Mouse (Mus musculus): ENCODE measurements at regions not wholly inside any gene's neighbourhood (a gene's known extent, or its start where the extent isn't known, plus 50 kb on each side); places are given as distances from the start of the nearest gene placed in this dataset.
"Not testable (repeated sequence)": the region's sequence is repeated elsewhere in the genome, so short reads cannot be mapped to it uniquely, and the experiment has no call there.

DNA sequence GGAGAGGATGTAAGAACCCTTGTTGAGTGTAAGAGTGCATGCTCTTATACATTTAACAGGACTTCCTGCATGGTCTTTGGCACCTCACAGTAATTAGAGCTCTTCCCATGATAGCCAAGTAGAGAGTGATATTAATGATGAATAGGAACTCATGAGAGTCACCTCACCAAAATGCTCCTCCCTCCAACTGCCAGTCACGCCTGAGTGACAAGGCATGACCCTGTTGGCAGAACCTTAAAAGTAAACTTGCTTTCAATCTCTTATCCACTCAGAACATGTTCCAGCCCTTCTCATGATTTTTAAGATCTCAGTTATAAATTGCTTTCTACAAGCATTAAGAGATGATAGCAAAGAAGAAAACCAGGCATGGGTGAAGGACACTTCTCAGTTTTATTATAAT, 291.8 kb downstream of the Tox3 start:
- ChIA-PET CTCF (no interaction called here), POLR2A (no interaction called here)
- ATAC-seq (no peak), DNase-seq (ENCODE audit: low read depth, low spot score) (no peak)
- TF ChIP-seq CTCF (IDR thresholded peaks at IDR 0.05) = no peak
- H3K27me3 ChIP-seq = peaks cover 4% of the 10 kb centered on the region
- in situ Hi-C loops (cut with MboI; ENCODE audit: low pct_unique_long_range_greater_than_20kb) = no loop called here

DNA sequence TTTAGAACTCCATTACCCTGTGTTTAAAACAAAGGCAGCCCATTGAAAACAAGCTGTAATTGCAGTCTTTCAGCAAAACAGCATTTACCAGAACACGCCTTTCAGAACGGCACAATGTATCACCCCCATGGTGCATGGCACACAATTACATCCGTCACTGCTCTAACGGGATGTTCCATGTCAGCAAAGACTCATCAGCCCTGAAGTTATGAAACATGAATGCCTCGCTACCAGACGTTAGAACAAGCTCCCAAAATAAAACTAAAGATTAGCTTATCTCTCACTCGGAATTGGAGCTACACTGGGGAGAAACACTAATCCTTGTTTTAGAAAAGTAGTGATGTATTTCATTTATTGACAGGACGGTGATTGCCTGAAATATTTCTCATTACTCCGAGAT, 301.4 kb downstream of the Tox3 start:
- in situ Hi-C loops (cut with MboI; ENCODE audit: low pct_unique_long_range_greater_than_20kb) = no loop called here
- POLR2A ChIA-PET = no interaction called here
- CTCF ChIA-PET = no interaction called here
- TF ChIP-seq CTCF (IDR thresholded peaks at IDR 0.05) = no peak
- no peak for DNase-seq (ENCODE audit: low read depth, low spot score)
- H3K27me3 ChIP-seq = no peaks in the 10 kb centered on the region
- no peak for ATAC-seq

DNA sequence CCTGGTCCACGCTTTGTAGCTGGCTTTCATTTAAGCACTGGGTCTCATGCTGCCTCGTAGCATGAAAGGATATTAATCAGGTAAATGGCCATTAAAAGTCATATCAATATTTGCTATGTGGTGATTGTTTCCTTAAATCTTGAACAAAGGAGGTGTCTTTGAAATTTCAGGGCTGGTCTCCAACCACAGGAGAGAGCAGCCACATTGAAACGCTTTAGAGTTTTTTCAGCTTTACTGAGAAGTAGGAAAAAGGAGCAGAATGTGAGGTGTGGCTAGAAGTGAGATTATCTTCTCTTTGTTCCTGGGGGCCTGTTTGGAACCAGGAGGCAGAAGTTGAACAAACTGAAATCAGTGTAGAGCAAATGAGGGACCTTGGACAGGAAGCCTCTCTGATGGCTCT, 311.7 kb downstream of the Tox3 start:
- peaks cover 2% of the 10 kb centered on the region for H3K27me3 ChIP-seq
- POLR2A ChIA-PET = no interaction called here
- in situ Hi-C loops (cut with MboI; ENCODE audit: low pct_unique_long_range_greater_than_20kb) = no loop called here
- no peak for TF ChIP-seq CTCF (IDR thresholded peaks at IDR 0.05)
- DNase-seq (ENCODE audit: low read depth, low spot score) (no peak), ATAC-seq (no peak)
- CTCF ChIA-PET = no interaction called here

DNA sequence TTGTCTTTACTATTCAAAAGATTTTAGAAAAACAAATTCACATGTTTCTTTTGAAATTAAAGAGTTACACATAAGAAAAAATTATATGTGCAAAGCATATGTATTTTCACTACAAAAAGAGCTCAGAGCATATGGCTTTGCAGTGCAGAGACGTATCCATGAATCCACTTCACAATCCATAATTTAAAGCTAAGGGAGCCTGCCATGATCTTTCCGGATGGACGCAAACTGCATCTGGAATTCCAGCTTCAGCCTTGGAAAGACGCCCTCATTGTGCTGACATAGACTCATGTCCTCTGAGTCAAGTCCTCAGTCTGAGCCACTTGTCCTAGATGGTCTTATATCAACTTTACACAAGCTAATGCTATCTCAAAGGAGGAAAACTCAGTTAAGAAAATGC, 315.6 kb downstream of the Tox3 start:
- ATAC-seq = no peak
- no peak for TF ChIP-seq CTCF (IDR thresholded peaks at IDR 0.05)
- ChIA-PET CTCF (interaction anchor here (1.3 kb wide), 1 partner anchor 27 kb away, joined by 3 read pairs; no protein-coding TSS in a partner anchor), POLR2A (no interaction called here)
- no peaks in the 10 kb centered on the region for H3K27me3 ChIP-seq
- in situ Hi-C loops (cut with MboI; ENCODE audit: low pct_unique_long_range_greater_than_20kb) = no loop called here
- no peak for DNase-seq (ENCODE audit: low read depth, low spot score)

DNA sequence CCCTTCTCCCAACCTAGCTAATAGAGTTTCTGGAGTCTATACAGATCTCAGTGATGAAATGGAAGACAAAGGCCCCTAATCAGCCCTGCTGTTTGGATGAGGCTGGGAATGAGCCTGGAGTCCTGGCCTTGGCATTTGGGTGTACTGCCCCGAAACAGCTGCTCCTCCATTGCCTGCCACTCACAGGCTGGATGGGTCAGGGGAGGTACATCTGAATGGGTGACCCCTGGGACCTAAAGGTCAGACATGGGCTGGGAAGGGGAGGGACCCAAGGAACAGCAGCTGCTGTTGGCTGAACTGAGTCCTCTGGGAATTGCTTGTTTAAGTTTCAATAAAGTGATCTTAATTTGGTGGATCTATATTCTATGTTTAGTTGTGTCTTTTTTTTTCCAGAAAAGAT, 316.9 kb downstream of the Tox3 start:
- ATAC-seq = no peak
- DNase-seq (ENCODE audit: low read depth, low spot score) = no peak
- ChIA-PET CTCF (no interaction called here), POLR2A (no interaction called here)
- in situ Hi-C loops (cut with MboI; ENCODE audit: low pct_unique_long_range_greater_than_20kb) = no loop called here
- no peak for TF ChIP-seq CTCF (IDR thresholded peaks at IDR 0.05)
- H3K27me3 ChIP-seq = no peaks in the 10 kb centered on the region

DNA sequence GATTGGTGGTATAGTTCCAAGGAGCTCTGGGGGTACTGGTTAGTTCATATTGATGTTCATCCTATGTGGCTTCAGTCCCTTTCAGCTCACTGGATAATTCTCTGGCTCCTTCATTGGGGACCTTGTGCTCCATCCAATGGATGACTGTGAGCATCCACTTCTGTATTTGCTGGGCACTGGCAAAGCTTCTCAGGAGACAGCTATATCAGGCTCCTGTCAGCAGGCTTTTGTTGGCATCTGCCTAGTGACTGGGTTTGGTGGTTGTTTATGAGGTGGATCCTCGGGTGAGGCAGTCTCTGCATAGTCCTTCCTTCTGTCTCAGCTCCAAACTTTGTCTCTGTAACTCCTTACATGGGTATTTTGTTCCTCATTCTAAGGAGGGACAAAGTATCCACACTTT, 330.2 kb downstream of the Tox3 start:
- CTCF ChIA-PET; DNase-seq (ENCODE audit: low read depth, low spot score): not testable (repeated sequence)
- in situ Hi-C loops (cut with MboI; ENCODE audit: low pct_unique_long_range_greater_than_20kb) = loop anchor here (25.0 kb wide), 1 partner anchor 994 kb away; no protein-coding TSS in a partner anchor

DNA sequence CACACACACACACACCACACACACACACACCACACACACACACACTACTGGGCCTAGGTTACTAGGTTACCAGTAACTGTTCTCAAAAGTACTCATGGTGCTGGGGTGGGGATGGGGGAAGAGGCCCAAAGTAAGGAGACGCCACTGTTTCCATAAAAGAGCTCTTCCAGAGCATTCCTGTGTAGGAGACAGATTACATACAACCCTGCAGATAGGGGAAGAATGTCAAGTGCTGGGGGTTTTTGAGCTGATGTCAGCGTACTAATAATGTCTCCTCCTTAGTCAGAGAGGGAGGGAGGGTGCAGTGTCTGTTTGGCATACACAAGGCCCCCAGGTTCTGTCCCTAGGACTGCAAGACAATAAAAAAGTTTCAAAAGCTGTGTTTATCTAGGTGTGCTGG, 334.4 kb downstream of the Tox3 start:
- ATAC-seq (no peak), DNase-seq (ENCODE audit: low read depth, low spot score) (no peak)
- in situ Hi-C loops (cut with MboI; ENCODE audit: low pct_unique_long_range_greater_than_20kb) = loop anchor here (25.0 kb wide), 1 partner anchor 999 kb away; no protein-coding TSS in a partner anchor
- ChIA-PET POLR2A (no interaction called here), CTCF (interaction anchor here (1.4 kb wide), 1 partner anchor 11 kb away, joined by 4 read pairs; no protein-coding TSS in a partner anchor)
- no peak for TF ChIP-seq CTCF (IDR thresholded peaks at IDR 0.05)
- no peaks in the 10 kb centered on the region for H3K27me3 ChIP-seq

More for the DNA sequence above, 330.2 kb downstream of the Tox3 start:
- POLR2A ChIA-PET, ATAC-seq, H3K27me3 ChIP-seq: not testable (repeated sequence)

DNA sequence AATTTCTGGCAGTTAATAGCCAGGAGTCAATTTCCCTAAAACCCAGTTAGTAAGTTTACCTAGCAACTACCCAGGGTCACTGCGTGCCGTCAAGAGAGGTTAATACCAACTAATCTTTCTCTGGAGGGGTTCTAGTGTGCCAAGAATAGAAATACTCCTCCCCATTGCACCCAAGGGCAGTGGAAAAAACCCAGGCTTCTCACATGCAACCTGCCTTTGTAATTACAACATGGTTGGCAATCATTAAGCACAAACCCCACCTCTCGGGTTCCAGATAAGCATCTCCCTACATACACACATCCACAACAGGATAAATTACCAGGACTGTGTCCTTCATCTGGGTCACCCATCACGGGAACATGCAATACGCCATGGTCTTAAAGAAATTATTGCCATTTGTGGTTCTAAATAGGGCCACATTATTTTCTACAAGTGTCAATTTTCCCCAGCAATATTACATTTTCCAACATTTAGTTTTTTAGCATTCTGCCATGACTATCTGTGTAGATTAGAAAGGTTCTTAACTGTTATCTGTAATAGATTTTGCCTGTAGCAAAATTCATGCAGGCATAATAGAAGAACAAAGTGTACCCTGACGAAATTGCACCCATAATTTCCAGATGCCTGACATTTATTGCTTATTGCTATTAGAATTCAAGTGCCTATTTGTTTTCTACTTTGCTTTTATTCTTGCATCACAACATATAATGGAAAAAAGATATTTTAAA, 336.3 kb downstream of the Tox3 start:
- ATAC-seq (no peak), DNase-seq (ENCODE audit: low read depth, low spot score) (no peak)
- H3K27me3 ChIP-seq = no peaks in the 10 kb centered on the region
- no peak for TF ChIP-seq CTCF (IDR thresholded peaks at IDR 0.05)
- ChIA-PET POLR2A (no interaction called here), CTCF (interaction anchor here (1.5 kb wide), 1 partner anchor 9 kb away, joined by 4 read pairs; no protein-coding TSS in a partner anchor)
- in situ Hi-C loops (cut with MboI; ENCODE audit: low pct_unique_long_range_greater_than_20kb) = loop anchor here (25.0 kb wide), 1 partner anchor 1000 kb away; no protein-coding TSS in a partner anchor

DNA sequence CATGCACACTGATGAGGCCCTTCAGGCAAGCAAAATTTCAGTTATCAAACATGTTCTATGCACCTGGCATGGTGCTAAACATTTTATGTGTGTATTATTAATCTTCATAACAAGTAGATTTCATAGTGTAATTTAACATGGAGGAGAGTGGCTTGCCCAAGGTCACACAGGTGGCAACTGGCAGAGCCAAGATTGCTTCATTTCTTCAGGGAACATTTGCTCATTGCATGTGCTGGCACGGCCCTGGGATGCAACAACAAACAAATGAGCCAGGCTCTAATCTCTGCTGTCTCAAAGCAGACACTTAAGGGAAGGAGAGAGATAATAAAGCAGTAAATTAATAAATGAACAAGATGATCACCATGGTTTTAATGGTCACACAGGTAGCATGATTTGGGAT, 338.7 kb downstream of the Tox3 start:
- H3K27me3 ChIP-seq = no peaks in the 10 kb centered on the region
- ATAC-seq (no peak), DNase-seq (ENCODE audit: low read depth, low spot score) (no peak)
- ChIA-PET CTCF (no interaction called here), POLR2A (no interaction called here)
- TF ChIP-seq CTCF (IDR thresholded peaks at IDR 0.05) = no peak
- in situ Hi-C loops (cut with MboI; ENCODE audit: low pct_unique_long_range_greater_than_20kb) = loop anchor here (25.0 kb wide), 1 partner anchor 1003 kb away; no protein-coding TSS in a partner anchor

DNA sequence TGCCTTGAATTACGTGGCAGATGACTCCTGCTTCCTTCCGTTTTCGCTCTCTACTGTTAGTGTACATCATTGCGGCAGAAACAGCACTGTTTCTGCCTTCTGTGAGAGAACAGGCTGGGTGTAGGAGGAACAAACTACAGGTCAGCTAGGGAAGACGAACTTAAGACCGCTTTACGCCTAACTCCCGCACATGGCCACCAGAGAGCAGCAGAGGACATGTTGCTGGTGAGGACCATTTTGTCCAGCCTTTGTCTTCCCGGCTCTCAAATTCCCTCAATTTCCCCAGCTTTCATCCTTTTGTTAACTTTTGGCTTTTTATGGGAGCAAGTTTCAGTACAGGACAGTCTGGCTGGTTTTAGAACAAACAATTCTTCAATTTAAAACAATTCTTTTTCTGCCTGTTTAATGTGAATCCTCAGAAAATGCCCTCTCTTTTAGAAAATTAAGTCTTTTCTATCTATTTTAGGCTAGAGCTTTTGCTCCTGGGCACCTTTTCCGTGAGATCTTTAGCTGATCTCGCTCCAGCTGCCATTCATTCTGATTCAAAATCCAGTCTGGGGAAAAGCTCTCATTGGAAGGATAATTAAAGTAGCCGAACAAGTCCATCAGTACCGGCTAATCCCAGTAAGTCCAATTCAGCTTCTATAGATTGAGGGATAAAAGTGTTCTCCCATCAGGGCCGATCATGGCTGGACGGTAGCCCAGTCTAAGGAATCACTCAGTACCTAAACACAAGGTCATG, 347.1 kb downstream of the Tox3 start:
- peak; percentile 96 for TF ChIP-seq CTCF (IDR thresholded peaks at IDR 0.05)
- peak; percentile 83 for ATAC-seq
- in situ Hi-C loops (cut with MboI; ENCODE audit: low pct_unique_long_range_greater_than_20kb) = loop anchor here (5.0 to 25.0 kb wide), 3 partner anchors 651 to 1011 kb away; no protein-coding TSS in a partner anchor
- ChIA-PET POLR2A (no interaction called here), CTCF (interaction anchor here (0.7 to 3.2 kb wide), 8 partner anchors 9 to 793 kb away, joined by 3 to 25 read pairs (median 4); no protein-coding TSS in a partner anchor)
- DNase-seq (ENCODE audit: low read depth, low spot score) = no peak
- peaks cover 16% of the 10 kb centered on the region for H3K27me3 ChIP-seq

DNA sequence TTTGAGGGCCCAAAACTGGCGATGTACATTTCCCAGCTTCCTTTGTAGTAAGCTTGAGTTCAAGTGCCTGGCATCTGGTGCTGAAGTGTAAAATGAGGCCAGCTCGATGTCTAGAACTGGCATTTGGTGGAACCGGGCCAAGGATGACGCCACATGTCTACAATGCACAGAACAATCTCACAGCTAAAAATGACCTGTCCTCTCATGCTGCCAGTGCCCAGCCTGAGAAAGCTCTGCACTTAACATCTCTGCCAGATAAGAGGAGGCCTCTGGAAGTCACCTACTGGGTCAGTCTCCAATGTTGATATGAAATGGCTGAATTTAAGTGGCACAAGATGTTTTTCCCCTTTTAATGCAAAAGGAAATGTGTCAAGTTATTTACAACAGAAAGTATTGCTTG, 354.4 kb downstream of the Tox3 start:
- no peak for ATAC-seq
- POLR2A ChIA-PET = no interaction called here
- CTCF ChIA-PET = interaction anchor here (1.0 kb wide), 1 partner anchor 800 kb away, joined by 3 read pairs; no protein-coding TSS in a partner anchor
- DNase-seq (ENCODE audit: low read depth, low spot score) = no peak
- in situ Hi-C loops (cut with MboI; ENCODE audit: low pct_unique_long_range_greater_than_20kb) = no loop called here
- H3K27me3 ChIP-seq = peaks cover 4% of the 10 kb centered on the region
- no peak for TF ChIP-seq CTCF (IDR thresholded peaks at IDR 0.05)

All from Patski (cell line).